Mouse (Mus musculus): ENCODE data around the gene Defb35.
"Not testable (repeated sequence)": the region's sequence is repeated elsewhere in the genome, so short reads cannot be mapped to it uniquely, and the experiment has no call there.

Gene Defb35

GRCm38 (mm10) chr8:21938052-21938451 is at the start of gene Defb35:
TSS of gene Defb35 (plus strand) at chr8:21938352.
- DNase-seq (ENCODE audit: low read depth, low spot score) = not testable (repeated sequence)

GRCm38 (mm10) chr8:21906290-21906689 is 31.9 kb upstream of the Defb35 start, which contains the start of gene Defb11:
TSS of gene Defb11 (minus strand) at chr8:21906412.
- not testable (repeated sequence) for DNase-seq (ENCODE audit: low read depth, low spot score)

GRCm38 (mm10) chr8:21911931-21912330 is 26.2 kb upstream of the Defb35 start:
- DNase-seq (ENCODE audit: low read depth, low spot score) = peak; percentile 82

- peak; percentile 77 for DNase-seq (ENCODE audit: low read depth, low spot score)
Measured at GRCm38 (mm10) chr8:21912554-21912953, 25.6 kb upstream of the Defb35 start.

GRCm38 (mm10) chr8:21915625-21916024 is 22.5 kb upstream of the Defb35 start:
- DNase-seq (ENCODE audit: low read depth, low spot score) = no peak

- DNase-seq (ENCODE audit: low read depth, low spot score) = not testable (repeated sequence)
Measured at GRCm38 (mm10) chr8:21930754-21931153, 7.4 kb upstream of the Defb35 start.

- DNase-seq (ENCODE audit: low read depth, low spot score) = no peak
Measured at GRCm38 (mm10) chr8:21932610-21933009, 5.5 kb upstream of the Defb35 start, which contains the start of gene Defb15. TSS of gene Defb15 (minus strand) at chr8:21932710.

- no peak for DNase-seq (ENCODE audit: low read depth, low spot score)
Measured at GRCm38 (mm10) chr8:21946462-21946861, 8.3 kb downstream of the Defb35 start, which contains the start of gene Defb13. TSS of gene Defb13 (plus strand) at chr8:21946762.

GRCm38 (mm10) chr8:21947311-21948017 is 9.3 kb downstream of the Defb35 start:
- DNase-seq (ENCODE audit: low read depth, low spot score) = no peak

GRCm38 (mm10) chr8:21955321-21955720 is 17.2 kb downstream of the Defb35 start:
- DNase-seq (ENCODE audit: low read depth, low spot score) = peak; percentile 72

GRCm38 (mm10) chr8:21956336-21956735 is 18.2 kb downstream of the Defb35 start:
- peak; percentile 85 for DNase-seq (ENCODE audit: low read depth, low spot score)

- DNase-seq (ENCODE audit: low read depth, low spot score) = no peak
Measured at GRCm38 (mm10) chr8:21958414-21958813, 20.3 kb downstream of the Defb35 start, which contains the start of gene Fam90a1a. TSS of gene Fam90a1a (plus strand) at chr8:21958714.

GRCm38 (mm10) chr8:21966646-21967045 is 28.5 kb downstream of the Defb35 start:
- no peak for DNase-seq (ENCODE audit: low read depth, low spot score)

GRCm38 (mm10) chr8:21969475-21969874 is 31.3 kb downstream of the Defb35 start, which contains the start of gene Ccdc70:
TSS of gene Ccdc70 (plus strand) at chr8:21969775.
- no peak for DNase-seq (ENCODE audit: low read depth, low spot score)

GRCm38 (mm10) chr8:21978193-21978592 is 40.0 kb downstream of the Defb35 start:
- no peak for DNase-seq (ENCODE audit: low read depth, low spot score)

GRCm38 (mm10) chr8:21981664-21982337 is 43.6 kb downstream of the Defb35 start:
- DNase-seq (ENCODE audit: low read depth, low spot score) = peak; percentile 65
